Mouse (Mus musculus): ENCODE measurements at regions not wholly inside any gene's neighbourhood (a gene's known extent, or its start where the extent isn't known, plus 50 kb on each side); places are given as distances from the start of the nearest gene placed in this dataset.

GRCm38 (mm10) chr2:173334856-173335595 lies 58.7 kb upstream of the Pmepa1 start:
- Histone ChIP-seq H3K4me3 (ENCODE audit: insufficient read depth, low read length) (no peak overlapping the region), H3K4me1 (ENCODE audit: control insufficient read depth, insufficient read depth, low read length) (no peaks in the 10 kb centered on the region), H3K27ac (ENCODE audit: insufficient read depth, low read length) (peak overlapping the region; percentile 22; the same call in 1 of the 2 replicates)
- no peak for TF ChIP-seq POLR2A (IDR thresholded peaks at IDR 0.05; ENCODE audit: extremely low read depth, insufficient read depth, low read length)
- no peak for TF ChIP-seq CTCF (IDR thresholded peaks at IDR 0.05; ENCODE audit: extremely low read depth, insufficient read depth, low read length)

- Histone ChIP-seq H3K27ac (ENCODE audit: insufficient read depth, low read length) (no peak overlapping the region), H3K4me1 (ENCODE audit: control insufficient read depth, insufficient read depth, low read length) (no peaks in the 10 kb centered on the region), H3K4me3 (ENCODE audit: insufficient read depth, low read length) (no peak overlapping the region)
- TF ChIP-seq CTCF (IDR thresholded peaks at IDR 0.05; ENCODE audit: extremely low read depth, insufficient read depth, low read length) (no peak), POLR2A (IDR thresholded peaks at IDR 0.05; ENCODE audit: extremely low read depth, insufficient read depth, low read length) (no peak)
These were observed 59.5 kb upstream of the Pmepa1 start for GRCm38 (mm10) chr2:173335859-173336258.

GRCm38 (mm10) chr2:173337666-173338065 lies 61.3 kb upstream of the Pmepa1 start:
- H3K4me1 ChIP-seq (ENCODE audit: control insufficient read depth, insufficient read depth, low read length), result no peaks in the 10 kb centered on the region
- TF ChIP-seq POLR2A (IDR thresholded peaks at IDR 0.05; ENCODE audit: extremely low read depth, insufficient read depth, low read length), result no peak
- no peak overlapping the region for H3K27ac ChIP-seq (ENCODE audit: insufficient read depth, low read length)
- no peak overlapping the region for H3K4me3 ChIP-seq (ENCODE audit: insufficient read depth, low read length)

- Histone ChIP-seq H3K27ac (ENCODE audit: insufficient read depth, low read length) (no peak overlapping the region), H3K4me3 (ENCODE audit: insufficient read depth, low read length) (no peak overlapping the region), H3K4me1 (ENCODE audit: control insufficient read depth, insufficient read depth, low read length) (no peaks in the 10 kb centered on the region)
- no peak for TF ChIP-seq CTCF (IDR thresholded peaks at IDR 0.05; ENCODE audit: extremely low read depth, insufficient read depth, low read length)
- no peak for TF ChIP-seq POLR2A (IDR thresholded peaks at IDR 0.05; ENCODE audit: extremely low read depth, insufficient read depth, low read length)
These were observed 62.3 kb upstream of the Pmepa1 start for GRCm38 (mm10) chr2:173338671-173339070.

GRCm38 (mm10) chr2:173339211-173339610 lies 62.9 kb upstream of the Pmepa1 start:
- TF ChIP-seq CTCF (IDR thresholded peaks at IDR 0.05; ENCODE audit: extremely low read depth, insufficient read depth, low read length) (no peak), POLR2A (IDR thresholded peaks at IDR 0.05; ENCODE audit: extremely low read depth, insufficient read depth, low read length) (no peak)
- Histone ChIP-seq H3K27ac (ENCODE audit: insufficient read depth, low read length) (no peak overlapping the region), H3K4me3 (ENCODE audit: insufficient read depth, low read length) (no peak overlapping the region), H3K4me1 (ENCODE audit: control insufficient read depth, insufficient read depth, low read length) (no peaks in the 10 kb centered on the region)

- Histone ChIP-seq H3K4me1 (ENCODE audit: control insufficient read depth, insufficient read depth, low read length) (no peaks in the 10 kb centered on the region), H3K4me3 (ENCODE audit: insufficient read depth, low read length) (no peak overlapping the region), H3K27ac (ENCODE audit: insufficient read depth, low read length) (no peak overlapping the region)
- TF ChIP-seq CTCF (IDR thresholded peaks at IDR 0.05; ENCODE audit: extremely low read depth, insufficient read depth, low read length) (no peak), POLR2A (IDR thresholded peaks at IDR 0.05; ENCODE audit: extremely low read depth, insufficient read depth, low read length) (no peak)
These were observed 63.8 kb upstream of the Pmepa1 start for GRCm38 (mm10) chr2:173340044-173340601.

- TF ChIP-seq CTCF (IDR thresholded peaks at IDR 0.05; ENCODE audit: extremely low read depth, insufficient read depth, low read length) (no peak), POLR2A (IDR thresholded peaks at IDR 0.05; ENCODE audit: extremely low read depth, insufficient read depth, low read length) (no peak)
- peaks cover 1% of the 10 kb centered on the region; the same call in 1 of the 2 replicates for H3K4me1 ChIP-seq (ENCODE audit: control insufficient read depth, insufficient read depth, low read length)
- no peak overlapping the region for H3K4me3 ChIP-seq (ENCODE audit: insufficient read depth, low read length)
- no peak overlapping the region for H3K27ac ChIP-seq (ENCODE audit: insufficient read depth, low read length)
These were observed 66.4 kb upstream of the Pmepa1 start for GRCm38 (mm10) chr2:173342605-173343260.

- Histone ChIP-seq H3K27ac (ENCODE audit: insufficient read depth, low read length) (no peak overlapping the region), H3K4me3 (ENCODE audit: insufficient read depth, low read length) (no peak overlapping the region), H3K4me1 (ENCODE audit: control insufficient read depth, insufficient read depth, low read length) (peaks cover 1% of the 10 kb centered on the region; the same call in 1 of the 2 replicates)
- TF ChIP-seq POLR2A (IDR thresholded peaks at IDR 0.05; ENCODE audit: extremely low read depth, insufficient read depth, low read length), result no peak
- no peak for TF ChIP-seq CTCF (IDR thresholded peaks at IDR 0.05; ENCODE audit: extremely low read depth, insufficient read depth, low read length)
These were observed 67.3 kb upstream of the Pmepa1 start for GRCm38 (mm10) chr2:173343665-173344064.

- Histone ChIP-seq H3K27ac (ENCODE audit: insufficient read depth, low read length) (no peak overlapping the region), H3K4me3 (ENCODE audit: insufficient read depth, low read length) (no peak overlapping the region), H3K4me1 (ENCODE audit: control insufficient read depth, insufficient read depth, low read length) (peaks cover 1% of the 10 kb centered on the region; the same call in 1 of the 2 replicates)
- no peak for TF ChIP-seq POLR2A (IDR thresholded peaks at IDR 0.05; ENCODE audit: extremely low read depth, insufficient read depth, low read length)
These were observed 67.9 kb upstream of the Pmepa1 start for GRCm38 (mm10) chr2:173344221-173344620.

GRCm38 (mm10) chr2:173347341-173347740 lies 71.0 kb upstream of the Pmepa1 start:
- Histone ChIP-seq H3K4me3 (ENCODE audit: insufficient read depth, low read length) (no peak overlapping the region), H3K4me1 (ENCODE audit: control insufficient read depth, insufficient read depth, low read length) (peaks cover 3% of the 10 kb centered on the region; the same call in 1 of the 2 replicates), H3K27ac (ENCODE audit: insufficient read depth, low read length) (no peak overlapping the region)
- no peak for TF ChIP-seq POLR2A (IDR thresholded peaks at IDR 0.05; ENCODE audit: extremely low read depth, insufficient read depth, low read length)
- TF ChIP-seq CTCF (IDR thresholded peaks at IDR 0.05; ENCODE audit: extremely low read depth, insufficient read depth, low read length), result no peak
